ENCODE assay signal across 12 mouse cellular contexts in genomic region chr16:35918721-35919543, GRCm38 (mm10). TPM values are rescaled to one million over a fixed set of nuclear protein-coding genes. Genes with fewer than 3 reads are reported as not detected.
A peak's percentile ranks its signal among the peaks of the same experiment; 100 is the strongest.
DNase-seq lines count a peak whose midpoint lies in the region; ATAC-seq and TF ChIP-seq lines count a peak whose summit lies in the region.
"Had no signal": no experiment of that assay in that cellular context is flagged by ENCODE, and none has a peak within 500 bp of the region (broad histone marks: within the 10 kb centered on the region; RNA-seq: fewer than 3 reads in every experiment).

No protein-coding gene starts in this region.

- WGBS in liver, adult 2 months, result 44% methylated on average over 6 of the region's 6 CpGs
- WGBS in liver, embryonic 12.5 days (ENCODE audit: insufficient replicate concordance), result 60% methylated on average over 6 of the region's 6 CpGs
- WGBS in bone marrow, adult 2 months, result 4% methylated on average over 6 of the region's 6 CpGs
- 90% methylated on average over 6 of the region's 6 CpGs for WGBS in forebrain, embryonic 16.5 days

- DNase-seq in liver, adult 2 months (ENCODE audit: extremely low read depth, low read depth, low spot score), result no peak
- peak; percentile 25 to 30 for DNase-seq in thymus, postnatal 36 days
- DNase-seq in embryo, embryonic 10 days (ENCODE audit: low spot score), result no peak
- no peak for DNase-seq in layer of hippocampus, adult 9-11 months

- no peak overlapping the region; the same call in 1 of the 2 replicates for H3K9ac ChIP-seq in liver, adult 2 months (ENCODE audit: low read depth, low read length)
- no peak overlapping the region for H3K9ac ChIP-seq in liver, embryonic 12.5 days
- H3K9ac ChIP-seq in forebrain, embryonic 16.5 days (replicated peaks; ENCODE audit: low read depth, low read length), result no peak overlapping the region
- H3K9ac ChIP-seq: embryonic facial prominence, embryonic 15.5 days; kidney, embryonic 15.5 days; midbrain, embryonic 12.5 days; stomach, embryonic 15.5 days had no signal

- peak overlapping the region; percentile 76 for H3K27ac ChIP-seq in liver, adult 2 months (replicated peaks; ENCODE audit: insufficient read depth, low read depth, low read length)
- no peak overlapping the region for H3K27ac ChIP-seq in liver, embryonic 12.5 days
- H3K27ac ChIP-seq in bone marrow, adult 2 months (ENCODE audit: control insufficient read depth, insufficient read depth, low read depth, low read length, poor library complexity), result peak overlapping the region; percentile 57; the same call in 1 of the 2 replicates
- H3K27ac ChIP-seq in forebrain, embryonic 16.5 days (ENCODE audit: low read length), result no peak overlapping the region
- H3K27ac ChIP-seq: embryonic facial prominence, embryonic 15.5 days; kidney, embryonic 15.5 days; midbrain, embryonic 12.5 days; stomach, embryonic 15.5 days had no signal

- H3K4me1 ChIP-seq in liver, adult 2 months (ENCODE audit: control insufficient read depth, insufficient read depth, low read length), result peaks cover 4% of the 10 kb centered on the region
- H3K4me1 ChIP-seq in liver, embryonic 12.5 days, result no peaks in the 10 kb centered on the region
- no peaks in the 10 kb centered on the region; the same call in 1 of the 2 replicates for H3K4me1 ChIP-seq in bone marrow, adult 2 months (ENCODE audit: control insufficient read depth, insufficient read depth, low read length)
- H3K4me1 ChIP-seq in forebrain, embryonic 16.5 days (replicated peaks; ENCODE audit: control insufficient read depth, insufficient read depth, low read length), result no peaks in the 10 kb centered on the region
- H3K4me1 ChIP-seq: embryonic facial prominence, embryonic 15.5 days; kidney, embryonic 15.5 days; midbrain, embryonic 12.5 days; stomach, embryonic 15.5 days had no signal

- TF ChIP-seq CTCF in liver, adult 2 months (IDR thresholded peaks at IDR 0.05; ENCODE audit: low read depth, low read length), result no peak
- no peak for TF ChIP-seq CTCF in bone marrow, adult 2 months (IDR thresholded peaks at IDR 0.05; ENCODE audit: control insufficient read depth, insufficient read depth, low read length)

- H3K27me3 ChIP-seq in liver, adult 2 months (ENCODE audit: control insufficient read depth, insufficient read depth, low read length), result no peaks in the 10 kb centered on the region
- H3K27me3 ChIP-seq in liver, embryonic 12.5 days (replicated peaks), result no peaks in the 10 kb centered on the region
- no peaks in the 10 kb centered on the region for H3K27me3 ChIP-seq in forebrain, embryonic 16.5 days (replicated peaks; ENCODE audit: control insufficient read depth, insufficient read depth, low read length)
- H3K27me3 ChIP-seq: embryonic facial prominence, embryonic 15.5 days; kidney, embryonic 15.5 days; midbrain, embryonic 12.5 days; stomach, embryonic 15.5 days had no signal

- no peaks in the 10 kb centered on the region for H3K79me2 ChIP-seq in liver, adult 2 months (ENCODE audit: control insufficient read depth, insufficient read depth, low read length)

- H3K9me3 ChIP-seq in liver, embryonic 12.5 days (replicated peaks), result no peaks in the 10 kb centered on the region
- H3K9me3 ChIP-seq in forebrain, embryonic 16.5 days (ENCODE audit: control insufficient read depth, low read length), result no peaks in the 10 kb centered on the region
- H3K9me3 ChIP-seq: embryonic facial prominence, embryonic 15.5 days; kidney, embryonic 15.5 days; midbrain, embryonic 12.5 days; stomach, embryonic 15.5 days had no signal

- TF ChIP-seq POLR2A in liver, adult 2 months (IDR thresholded peaks at IDR 0.05; ENCODE audit: extremely low read depth, insufficient read depth, low read length), result no peak
- TF ChIP-seq POLR2A in bone marrow, adult 2 months (IDR thresholded peaks at IDR 0.05; ENCODE audit: borderline replicate concordance, control insufficient read depth, low read depth, low read length), result no peak

- H3K4me2 ChIP-seq in liver, embryonic 12.5 days, result no peak overlapping the region
- H3K4me2 ChIP-seq in forebrain, embryonic 16.5 days (ENCODE audit: low read length), result no peak overlapping the region
- H3K4me2 ChIP-seq: embryonic facial prominence, embryonic 15.5 days; kidney, embryonic 15.5 days; midbrain, embryonic 12.5 days; stomach, embryonic 15.5 days had no signal

- H3K36me3 ChIP-seq in liver, adult 2 months (ENCODE audit: control insufficient read depth, insufficient read depth, low read length), result no peaks in the 10 kb centered on the region
- H3K36me3 ChIP-seq in liver, embryonic 12.5 days, result no peaks in the 10 kb centered on the region
- no peaks in the 10 kb centered on the region for H3K36me3 ChIP-seq in forebrain, embryonic 16.5 days (ENCODE audit: control insufficient read depth, insufficient read depth)
- H3K36me3 ChIP-seq: embryonic facial prominence, embryonic 15.5 days; kidney, embryonic 15.5 days; midbrain, embryonic 12.5 days; stomach, embryonic 15.5 days had no signal

- no peak for ATAC-seq in liver, embryonic 12.5 days
- ATAC-seq in megakaryocyte, adult 5-6 weeks (ENCODE audit: poor library complexity, severe bottlenecking), result peak; percentile 82
- ATAC-seq in forebrain, embryonic 16.5 days, result no peak

- H3K4me3 ChIP-seq in liver, adult 2 months (ENCODE audit: insufficient read depth, low read depth, low read length), result no peak overlapping the region
- H3K4me3 ChIP-seq in liver, embryonic 12.5 days, result no peak overlapping the region
- H3K4me3 ChIP-seq in bone marrow, adult 2 months (replicated peaks; ENCODE audit: control insufficient read depth, low read depth, low read length), result peak overlapping the region; percentile 46
- H3K4me3 ChIP-seq in forebrain, embryonic 16.5 days (replicated peaks; ENCODE audit: low read length), result no peak overlapping the region
- H3K4me3 ChIP-seq: embryonic facial prominence, embryonic 15.5 days; kidney, embryonic 15.5 days; midbrain, embryonic 12.5 days; stomach, embryonic 15.5 days had no signal

RNA-seq across cellular contexts. Expression of gene Parp9, which starts 19.3 kb away (rescaled TPM):
- total RNA-seq in liver, adult 2 months (2014; rRNA removed), result 36.0 and 63.5 TPM in 2 replicates
- polyA plus RNA-seq in liver, adult 2 months (2012; rRNA removed), result 11.9 and 13.7 TPM in 2 replicates
- 5.7 and 5.8 TPM in 2 replicates for polyA plus RNA-seq in liver, embryonic 12.5 days (2016; fragmentation: Nextera tagmentation; extraction: Ambion mirVana)
- 18.7 and 19.6 TPM in 2 replicates for polyA plus RNA-seq in bone marrow, adult 2 months (2011; ENCODE audit: insufficient read depth, insufficient read length, low replicate concordance, missing spikeins)
- 25.0 and 26.3 TPM in 2 replicates for total RNA-seq in megakaryocyte, adult 5-6 weeks (2015)
- 48.2 and 63.1 TPM in 2 replicates for total RNA-seq in megakaryocyte, adult 5-6 weeks (2017)
- 2.3 and 2.5 TPM in 2 replicates for polyA plus RNA-seq in forebrain, embryonic 16.5 days (2015; fragmentation: Nextera tagmentation; extraction: Ambion mirVana)

RNA-seq across cellular contexts. Expression of gene Dtx3l, which starts 20.0 kb away (rescaled TPM):
- 26.0 and 31.6 TPM in 2 replicates for total RNA-seq in liver, adult 2 months (2014; rRNA removed)
- 11.2 and 12.2 TPM in 2 replicates for polyA plus RNA-seq in liver, adult 2 months (2012; rRNA removed)
- polyA plus RNA-seq in liver, embryonic 12.5 days (2016; fragmentation: Nextera tagmentation; extraction: Ambion mirVana), result 3.4 and 3.5 TPM in 2 replicates
- polyA plus RNA-seq in bone marrow, adult 2 months (2011; ENCODE audit: insufficient read depth, insufficient read length, low replicate concordance, missing spikeins), result 5.5 and 9.2 TPM in 2 replicates
- total RNA-seq in megakaryocyte, adult 5-6 weeks (2015), result 32.6 and 36.5 TPM in 2 replicates
- 50.0 and 51.3 TPM in 2 replicates for total RNA-seq in megakaryocyte, adult 5-6 weeks (2017)
- 1.7 and 2.4 TPM in 2 replicates for polyA plus RNA-seq in forebrain, embryonic 16.5 days (2015; fragmentation: Nextera tagmentation; extraction: Ambion mirVana)

RNA-seq across cellular contexts. Expression of gene Parp14, which starts 47.6 kb away (rescaled TPM):
- total RNA-seq in liver, adult 2 months (2014; rRNA removed), result 19.5 and 24.5 TPM in 2 replicates
- polyA plus RNA-seq in liver, adult 2 months (2012; rRNA removed), result 3.3 and 4.5 TPM in 2 replicates
- polyA plus RNA-seq in liver, embryonic 12.5 days (2016; fragmentation: Nextera tagmentation; extraction: Ambion mirVana), result 0.81 and 1.2 TPM in 2 replicates
- polyA plus RNA-seq in bone marrow, adult 2 months (2011; ENCODE audit: insufficient read depth, insufficient read length, low replicate concordance, missing spikeins), result 8.5 and 17.2 TPM in 2 replicates
- total RNA-seq in megakaryocyte, adult 5-6 weeks (2015), result 35.4 and 36.6 TPM in 2 replicates
- total RNA-seq in megakaryocyte, adult 5-6 weeks (2017), result 41.9 and 42.4 TPM in 2 replicates
- 0.13 and 0.20 TPM in 2 replicates for polyA plus RNA-seq in forebrain, embryonic 16.5 days (2015; fragmentation: Nextera tagmentation; extraction: Ambion mirVana)

RNA-seq across cellular contexts. Expression of gene Kpna1, which starts 59.6 kb away (rescaled TPM):
- total RNA-seq in liver, adult 2 months (2014; rRNA removed), result 21.1 and 21.4 TPM in 2 replicates
- 5.7 and 6.1 TPM in 2 replicates for polyA plus RNA-seq in liver, adult 2 months (2012; rRNA removed)
- polyA plus RNA-seq in liver, embryonic 12.5 days (2016; fragmentation: Nextera tagmentation; extraction: Ambion mirVana), result 52.6 and 53.9 TPM in 2 replicates
- 26.7 and 48.3 TPM in 2 replicates for polyA plus RNA-seq in bone marrow, adult 2 months (2011; ENCODE audit: insufficient read depth, insufficient read length, low replicate concordance, missing spikeins)
- total RNA-seq in megakaryocyte, adult 5-6 weeks (2015), result 36.0 and 39.1 TPM in 2 replicates
- total RNA-seq in megakaryocyte, adult 5-6 weeks (2017), result 29.4 and 31.9 TPM in 2 replicates
- 85.5 and 88.4 TPM in 2 replicates for polyA plus RNA-seq in forebrain, embryonic 16.5 days (2015; fragmentation: Nextera tagmentation; extraction: Ambion mirVana)

Comparison
In these comparisons a context has a peak if more than half of its experiments do, and no peak if none do; other contexts are left out.
1. H3K27ac ChIP-seq: peak in liver, adult 2 months (single experiment) and bone marrow, adult 2 months (single experiment); none in liver, embryonic 12.5 days (single experiment) and forebrain, embryonic 16.5 days (single experiment).
2. DNase-seq: peak in thymus, postnatal 36 days (2 of 2); none in liver, adult 2 months (single experiment), embryo, embryonic 10 days (single experiment) and layer of hippocampus, adult 9-11 months (single experiment).